Mouse (Mus musculus) stomach, embryonic 15.5 days (tissue): Measurements from ENCODE around the gene Cfap157. TPM values are rescaled to one million over a fixed set of nuclear protein-coding genes. Genes with fewer than 3 reads are reported as not detected.

Experiments used
- ATAC-seq: fragments of 200-750 bp; cut with Nextera tagmentation; 2 replicates; pipeline ENCODE4 v1.8.0; 2017; ENCODE audit warnings: low read depth, moderate number of reproducible peaks, moderate TSS enrichment; ENCODE audit not compliant: insufficient read depth, low FRiP score
- H3K27ac ChIP-seq: fragments of 300-500 bp; sonication (generic); 2 replicates; pipeline ENCODE4 v1.5.1; 2015; ENCODE audit warnings: mild to moderate bottlenecking, inconsistent platforms
- H3K27me3 ChIP-seq: fragments of 300-500 bp; sonication (generic); replicated peaks from 2 replicates; pipeline ENCODE4 v1.6.1; 2015; ENCODE audit warnings: inconsistent platforms
- H3K36me3 ChIP-seq: fragments of 300-500 bp; sonication (generic); 2 replicates; pipeline ENCODE4 v1.6.1; 2015; ENCODE audit warnings: inconsistent platforms
- H3K4me1 ChIP-seq: fragments of 300-500 bp; sonication (generic); 2 replicates; pipeline ENCODE4 v1.6.1; 2015; ENCODE audit warnings: inconsistent platforms
- H3K4me2 ChIP-seq: fragments of 300-500 bp; sonication (generic); 2 replicates; pipeline ENCODE4 v1.6.1; 2015; ENCODE audit warnings: mild to moderate bottlenecking, inconsistent platforms
- H3K4me3 ChIP-seq: fragments of 300-500 bp; sonication (generic); replicated peaks from 2 replicates; pipeline ENCODE4 v1.5.1; 2015; ENCODE audit warnings: inconsistent platforms
- H3K9ac ChIP-seq: fragments of 300-500 bp; sonication (generic); 2 replicates; pipeline ENCODE4 v1.6.1; 2015; ENCODE audit warnings: inconsistent platforms
- H3K9me3 ChIP-seq: fragments of 300-500 bp; sonication (generic); 2 replicates; pipeline ENCODE4 v1.6.1; 2016; ENCODE audit warnings: inconsistent platforms
- WGBS: fragments of 180-500 bp; shearing (Covaris S2); methylation state at CpG from one replicate; pipeline ENCODE4 v1.1.7; 2015; 5-methylcytosine and 5-hydroxymethylcytosine counted together
- polyA plus RNA-seq: library from polyadenylated mRNA; unstranded; fragments of >200 nt; fragmentation: Nextera tagmentation; extraction: Ambion mirVana; gene quantifications from 2 replicates; pipeline ENCODE4 v1.2.1, GENCODE M21; 2015

The Cfap157 gene
- polyA plus RNA-seq, 1 experiment from 2014 or later = 0.62 TPM

DNA sequence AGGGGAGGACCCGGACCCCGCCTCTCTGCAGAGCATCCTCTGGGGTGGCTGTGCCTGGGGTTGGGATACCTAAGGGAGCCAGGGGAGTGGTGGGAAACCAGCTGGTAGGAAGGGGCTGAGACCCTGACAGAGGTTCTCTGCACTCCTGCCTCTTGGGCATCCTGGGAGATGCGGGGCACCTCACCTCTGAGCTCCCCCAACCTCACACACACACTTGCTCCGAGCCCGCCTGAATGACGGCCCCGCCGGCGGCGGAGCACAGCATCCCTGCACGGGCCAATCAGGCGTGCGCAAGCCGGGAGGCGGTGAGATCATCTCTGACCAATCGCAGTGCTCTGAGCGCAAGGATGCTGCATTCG lies 42.1 kb downstream of the Cfap157 start:
- peaks cover 15% of the 10 kb centered on the region for H3K27me3 ChIP-seq
- H3K4me3 ChIP-seq = peak overlapping the region; percentile 47; the same call in 1 of the 2 replicates
- 0 out of 2 replicates have a peak overlapping the region, but pooled peaks have one; percentile 45 for H3K9ac ChIP-seq
- WGBS = 25% methylated on average over 18 of the region's 18 CpGs
- peak overlapping the region; percentile 89 for H3K4me2 ChIP-seq
- H3K36me3 ChIP-seq = peaks cover 7% of the 10 kb centered on the region; the same call in 1 of the 2 replicates
- no peak overlapping the region for H3K27ac ChIP-seq
- peak; percentile 16; the same call in 1 of the 2 replicates for ATAC-seq
- H3K4me1 ChIP-seq = peaks cover 13% of the 10 kb centered on the region
- no peaks in the 10 kb centered on the region for H3K9me3 ChIP-seq

GRCm38 (mm10) chr2:32741273-32742172 lies 42.7 kb downstream of the Cfap157 start:
- WGBS = 19% methylated on average over 43 of the region's 58 CpGs
- H3K36me3 ChIP-seq = peaks cover 5% of the 10 kb centered on the region; the same call in 1 of the 2 replicates
- peak overlapping the region; percentile 45; the same call in 1 of the 2 replicates for H3K9ac ChIP-seq
- H3K27me3 ChIP-seq = peaks cover 15% of the 10 kb centered on the region
- peaks cover 13% of the 10 kb centered on the region for H3K4me1 ChIP-seq
- ATAC-seq = peak; percentile 27; the same call in 1 of the 2 replicates
- no peak overlapping the region for H3K27ac ChIP-seq
- no peaks in the 10 kb centered on the region for H3K9me3 ChIP-seq
- peak overlapping the region; percentile 89 for H3K4me2 ChIP-seq
- H3K4me3 ChIP-seq = peak overlapping the region; percentile 47

- ATAC-seq = no peak
- H3K9me3 ChIP-seq = no peaks in the 10 kb centered on the region
- H3K4me2 ChIP-seq = peak within 1 kb of the TSS; percentile 89
- peaks cover 13% of the 10 kb centered on the region for H3K4me1 ChIP-seq
- peak within 1 kb of the TSS; percentile 47 for H3K4me3 ChIP-seq
- H3K27me3 ChIP-seq = peaks cover 15% of the 10 kb centered on the region
- 15% methylated on average over 11 of the region's 11 CpGs for WGBS
- peaks cover 2% of the 10 kb centered on the region; the same call in 1 of the 2 replicates for H3K36me3 ChIP-seq
- peak within 1 kb of the TSS; percentile 45; the same call in 1 of the 2 replicates for H3K9ac ChIP-seq
- H3K27ac ChIP-seq = no peak within 1 kb of the TSS
These were observed 43.3 kb downstream of the Cfap157 start, which contains the start of gene 6330409D20Rik for GRCm38 (mm10) chr2:32740916-32741272. 6330409D20Rik (minus strand) TSS chr2:32741016.

DNA sequence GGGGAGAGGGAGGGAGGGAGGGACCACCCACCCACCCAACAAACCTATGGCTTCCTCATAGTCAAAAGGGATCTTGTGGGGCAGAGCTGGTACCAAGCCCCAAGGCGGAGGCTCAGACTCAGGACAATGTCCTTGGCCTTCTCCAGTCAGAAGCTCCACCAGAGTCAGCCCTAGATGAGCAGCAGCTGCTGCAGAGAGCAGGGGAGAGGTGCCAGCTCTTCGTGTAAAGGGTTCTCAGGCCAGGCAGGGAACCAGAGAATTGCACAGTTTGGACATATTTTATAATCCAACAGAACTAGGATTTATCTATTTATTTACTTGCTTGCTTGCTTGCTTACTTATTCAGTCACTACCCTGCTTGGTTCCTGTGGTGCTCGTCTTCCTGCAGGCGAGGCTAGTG lies 44.9 kb downstream of the Cfap157 start:
- Histone ChIP-seq H3K4me2 (no peak overlapping the region), H3K9me3 (no peaks in the 10 kb centered on the region), H3K27me3 (peaks cover 15% of the 10 kb centered on the region), H3K36me3 (no peaks in the 10 kb centered on the region), H3K9ac (no peak overlapping the region), H3K4me1 (peaks cover 21% of the 10 kb centered on the region), H3K4me3 (no peak overlapping the region), H3K27ac (no peak overlapping the region)
- no peak for ATAC-seq
- 69% methylated on average over 4 of the region's 4 CpGs for WGBS

DNA sequence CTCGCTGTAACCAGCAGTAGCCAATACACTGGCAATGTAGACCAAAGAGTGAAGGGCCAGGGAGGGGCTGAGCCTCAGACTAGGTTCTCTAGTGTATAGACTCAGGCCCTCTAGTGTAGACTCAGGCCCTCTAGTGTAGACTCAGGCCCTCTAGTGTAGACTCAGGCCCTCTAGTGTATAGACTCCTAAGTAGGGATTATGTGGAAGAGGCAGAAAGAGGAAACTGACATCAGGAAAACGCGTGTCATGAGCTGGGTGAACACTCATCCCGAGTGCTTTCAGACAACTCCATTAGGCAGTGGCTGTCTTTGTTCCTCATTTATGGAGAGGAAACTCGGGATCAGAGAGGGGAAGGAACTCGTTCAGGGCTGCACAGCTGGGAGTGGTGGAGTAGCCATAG lies 47.2 kb downstream of the Cfap157 start:
- WGBS = 55% methylated on average over 6 of the region's 6 CpGs
- no peaks in the 10 kb centered on the region for H3K36me3 ChIP-seq

DNA sequence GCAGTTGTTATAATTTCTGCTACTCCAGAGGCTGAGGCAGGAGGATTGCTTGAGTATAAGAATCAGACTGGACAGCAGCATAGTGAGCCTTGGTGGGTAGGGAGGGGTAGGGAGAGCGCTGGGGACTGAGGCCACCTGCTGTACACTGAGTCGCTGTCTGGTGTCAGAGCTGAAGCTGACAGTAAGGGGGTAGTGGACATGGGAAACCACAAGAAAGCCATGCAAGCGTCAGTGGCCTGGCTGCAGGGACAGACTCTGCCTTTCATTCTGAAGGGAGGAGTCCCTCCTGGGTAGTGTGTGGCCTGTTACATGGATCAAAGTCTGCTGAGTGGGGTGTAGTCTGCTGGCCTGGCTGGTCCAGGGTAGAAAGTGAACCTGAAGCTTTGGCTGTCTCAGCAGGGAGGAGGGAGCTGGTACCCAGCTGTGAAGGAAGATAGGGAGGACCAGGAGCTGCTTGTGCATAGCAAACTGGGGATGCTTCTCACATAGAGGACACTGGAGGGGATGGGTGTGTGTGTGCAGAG lies 47.9 kb downstream of the Cfap157 start:
- Histone ChIP-seq H3K9me3 (no peaks in the 10 kb centered on the region), H3K4me2 (no peak overlapping the region), H3K27me3 (peaks cover 1% of the 10 kb centered on the region; the same call in 1 of the 2 replicates), H3K36me3 (no peaks in the 10 kb centered on the region), H3K9ac (no peak overlapping the region), H3K4me3 (no peak overlapping the region), H3K27ac (no peak overlapping the region), H3K4me1 (peaks cover 26% of the 10 kb centered on the region)
- no peak for ATAC-seq
- 52% methylated on average over 3 of the region's 3 CpGs for WGBS

More for the DNA sequence above, 47.2 kb downstream of the Cfap157 start:
- peaks cover 8% of the 10 kb centered on the region for H3K27me3 ChIP-seq
- no peak overlapping the region for H3K4me3 ChIP-seq
- H3K9ac ChIP-seq = no peak overlapping the region
- peaks cover 29% of the 10 kb centered on the region for H3K4me1 ChIP-seq
- no peak overlapping the region for H3K4me2 ChIP-seq
- H3K9me3 ChIP-seq = no peaks in the 10 kb centered on the region
- ATAC-seq = no peak
- no peak overlapping the region for H3K27ac ChIP-seq

DNA sequence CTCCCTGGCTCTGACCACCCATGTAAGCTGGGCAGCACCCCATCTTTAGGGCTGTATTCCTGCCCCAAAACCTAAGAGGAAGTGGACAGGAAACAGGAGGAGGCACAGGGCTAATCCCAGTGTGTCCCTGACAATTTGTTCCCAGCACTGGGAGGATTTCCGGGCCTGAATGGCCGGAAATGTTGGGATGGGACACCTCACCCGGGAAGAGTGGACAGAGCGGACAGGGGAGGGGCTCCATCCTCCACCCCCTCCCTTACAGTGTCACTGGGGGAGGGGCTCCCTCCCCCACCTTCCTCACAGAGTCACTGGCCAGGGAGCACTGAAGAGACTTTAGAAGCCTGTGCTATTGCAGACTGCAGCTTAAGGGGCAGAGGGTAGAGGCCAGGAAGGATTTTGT lies 49.3 kb downstream of the Cfap157 start:
- no peak overlapping the region for H3K4me2 ChIP-seq
- peak overlapping the region; percentile 68 for H3K27ac ChIP-seq

DNA sequence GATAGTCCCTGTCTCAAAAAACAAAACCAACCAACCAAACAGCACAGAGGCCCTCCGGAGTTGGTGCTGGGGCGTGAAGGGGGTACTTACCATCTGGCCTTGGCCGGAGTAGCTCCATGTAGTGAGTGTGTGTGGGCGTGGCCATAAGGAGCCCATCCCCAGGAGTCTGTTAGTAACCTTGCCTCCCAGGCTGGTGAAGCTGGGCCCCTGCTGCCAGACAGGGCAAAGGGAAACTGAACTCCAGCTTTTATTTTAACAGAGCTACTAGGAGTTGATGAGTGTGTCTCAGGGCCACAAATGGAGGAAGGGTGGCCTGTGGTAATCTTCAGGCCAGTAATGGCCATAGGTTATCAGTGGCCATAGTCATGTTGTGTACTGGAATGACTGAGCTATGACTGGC lies 49.7 kb downstream of the Cfap157 start:
- 36% methylated on average over 4 of the region's 4 CpGs for WGBS
- no peak overlapping the region for H3K4me2 ChIP-seq
- ATAC-seq = no peak

More for the DNA sequence above, 49.3 kb downstream of the Cfap157 start:
- Histone ChIP-seq H3K27me3 (no peaks in the 10 kb centered on the region), H3K9ac (no peak overlapping the region), H3K9me3 (no peaks in the 10 kb centered on the region), H3K4me1 (peaks cover 31% of the 10 kb centered on the region; the same call in 1 of the 2 replicates), H3K36me3 (no peaks in the 10 kb centered on the region), H3K4me3 (no peak overlapping the region)
- no peak for ATAC-seq
- WGBS = 57% methylated on average over 4 of the region's 4 CpGs

DNA sequence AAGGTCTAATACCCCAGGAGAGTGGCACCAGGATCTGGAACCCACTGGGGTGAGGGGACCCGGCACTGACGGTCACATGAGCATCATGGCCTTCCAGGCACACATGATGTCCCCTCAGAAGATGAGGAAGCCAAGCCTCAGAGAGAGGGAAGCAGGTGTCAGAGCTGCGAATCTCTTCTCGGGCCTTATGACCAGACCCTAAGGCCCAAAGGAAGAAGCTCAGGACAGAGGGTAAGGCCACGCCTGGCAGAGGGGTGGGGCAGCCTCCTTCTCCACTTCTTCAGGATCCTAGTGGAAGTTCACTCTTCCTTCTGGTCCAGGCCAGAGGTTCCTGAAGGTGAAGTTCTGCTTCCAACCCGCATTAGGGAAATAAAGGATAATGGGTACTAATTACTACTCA lies 51.5 kb downstream of the Cfap157 start:
- no peaks in the 10 kb centered on the region for H3K9me3 ChIP-seq
- no peak for ATAC-seq
- 77% methylated on average over 6 of the region's 6 CpGs for WGBS
- H3K9ac ChIP-seq = no peak overlapping the region
- H3K4me1 ChIP-seq = peaks cover 43% of the 10 kb centered on the region
- H3K27me3 ChIP-seq = no peaks in the 10 kb centered on the region
- no peak overlapping the region for H3K4me2 ChIP-seq
- H3K36me3 ChIP-seq = no peaks in the 10 kb centered on the region
- no peak overlapping the region for H3K27ac ChIP-seq
- H3K4me3 ChIP-seq = no peak overlapping the region

More for the DNA sequence above, 49.7 kb downstream of the Cfap157 start:
- Histone ChIP-seq H3K4me1 (peaks cover 35% of the 10 kb centered on the region; the same call in 1 of the 2 replicates), H3K4me3 (no peak overlapping the region), H3K27ac (peak overlapping the region; percentile 68), H3K36me3 (no peaks in the 10 kb centered on the region), H3K27me3 (no peaks in the 10 kb centered on the region), H3K9me3 (no peaks in the 10 kb centered on the region), H3K9ac (no peak overlapping the region)

- Histone ChIP-seq H3K36me3 (no peaks in the 10 kb centered on the region), H3K4me2 (peak overlapping the region; percentile 68; the same call in 1 of the 2 replicates), H3K9ac (no peak overlapping the region), H3K9me3 (no peaks in the 10 kb centered on the region), H3K4me3 (no peak overlapping the region), H3K4me1 (peaks cover 46% of the 10 kb centered on the region), H3K27ac (peak overlapping the region; percentile 82), H3K27me3 (no peaks in the 10 kb centered on the region)
- 59% methylated on average over 4 of the region's 4 CpGs for WGBS
- ATAC-seq = no peak
These were observed 52.3 kb downstream of the Cfap157 start for GRCm38 (mm10) chr2:32731911-32732310.

GRCm38 (mm10) chr2:32730854-32731253 lies 53.4 kb downstream of the Cfap157 start:
- 27% methylated on average over 11 of the region's 11 CpGs for WGBS
- H3K9me3 ChIP-seq = no peaks in the 10 kb centered on the region
- no peak overlapping the region for H3K9ac ChIP-seq
- H3K36me3 ChIP-seq = no peaks in the 10 kb centered on the region
- no peak overlapping the region for H3K4me3 ChIP-seq
- H3K4me2 ChIP-seq = peak overlapping the region; percentile 68
- H3K27ac ChIP-seq = peak overlapping the region; percentile 82
- no peak for ATAC-seq
- H3K27me3 ChIP-seq = no peaks in the 10 kb centered on the region
- H3K4me1 ChIP-seq = peaks cover 46% of the 10 kb centered on the region

DNA sequence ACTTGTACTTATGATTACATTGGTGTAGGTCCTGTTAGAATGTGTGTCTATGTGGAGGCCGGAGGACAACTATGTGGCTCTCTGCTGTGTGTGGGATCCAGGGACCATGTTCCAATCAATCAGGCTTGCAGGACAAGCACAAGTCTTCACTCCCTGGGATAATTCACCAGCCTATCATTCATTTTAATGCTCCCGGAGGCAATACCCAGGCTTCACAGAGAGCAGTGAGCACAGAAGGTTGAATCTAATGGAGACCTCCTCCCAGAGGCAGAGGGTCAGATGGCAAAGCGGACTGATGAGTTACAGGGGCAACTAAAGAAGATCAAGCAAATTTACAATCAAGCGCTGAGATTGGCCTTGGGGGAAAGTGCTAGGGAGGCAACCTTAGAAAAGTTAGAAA lies 54.7 kb downstream of the Cfap157 start:
- Histone ChIP-seq H3K27me3 (no peaks in the 10 kb centered on the region), H3K27ac (peak overlapping the region; percentile 82; the same call in 1 of the 2 replicates), H3K4me2 (peak overlapping the region; percentile 68; the same call in 1 of the 2 replicates), H3K9ac (no peak overlapping the region), H3K4me3 (no peak overlapping the region), H3K4me1 (peaks cover 41% of the 10 kb centered on the region), H3K36me3 (no peaks in the 10 kb centered on the region), H3K9me3 (no peaks in the 10 kb centered on the region)
- no peak for ATAC-seq
- 67% methylated on average over 4 of the region's 4 CpGs for WGBS
